Mouse (Mus musculus) kidney, embryonic 14.5 days (tissue): Measurements from ENCODE around the gene 2310022B05Rik. TPM values are rescaled to one million over a fixed set of nuclear protein-coding genes. Genes with fewer than 3 reads are reported as not detected.

Source experiments
- ATAC-seq: fragments of 200-750 bp; cut with Nextera tagmentation; 2 replicates; pipeline ENCODE4 v1.8.0; 2017; ENCODE audit warnings: moderate number of reproducible peaks, mild to moderate bottlenecking, moderate TSS enrichment, moderate library complexity; ENCODE audit not compliant: low FRiP score, low TSS enrichment
- H3K27ac ChIP-seq: fragments of 300-500 bp; sonication (generic); 2 replicates; pipeline ENCODE4 v1.5.1; 2014; ENCODE audit warnings: low read depth, mild to moderate bottlenecking, low read length, moderate library complexity, mixed read lengths
- H3K27me3 ChIP-seq: fragments of 300-500 bp; sonication (generic); 2 replicates; pipeline ENCODE4 v1.6.1; 2014; ENCODE audit warnings: mild to moderate bottlenecking, low read length; ENCODE audit not compliant: control insufficient read depth, insufficient read depth
- H3K36me3 ChIP-seq: fragments of 300-500 bp; sonication (generic); 2 replicates; pipeline ENCODE4 v1.6.1; 2014; ENCODE audit warnings: low read length, mixed read lengths; ENCODE audit not compliant: control insufficient read depth, insufficient read depth
- H3K4me1 ChIP-seq: fragments of 300-500 bp; sonication (generic); 2 replicates; pipeline ENCODE4 v1.6.1; 2014; ENCODE audit warnings: low read length, mixed read lengths; ENCODE audit not compliant: control insufficient read depth, insufficient read depth
- H3K4me2 ChIP-seq: fragments of 300-500 bp; sonication (generic); replicated peaks from 2 replicates; pipeline ENCODE4 v1.6.1; 2014; ENCODE audit warnings: low read depth, mild to moderate bottlenecking, low read length
- H3K4me3 ChIP-seq: fragments of 300-500 bp; sonication (generic); 2 replicates; pipeline ENCODE4 v1.5.1; 2014; ENCODE audit warnings: mild to moderate bottlenecking, low read length
- H3K9ac ChIP-seq: fragments of 300-500 bp; sonication (generic); 2 replicates; pipeline ENCODE4 v1.6.1; 2014; ENCODE audit warnings: low read depth, mild to moderate bottlenecking, low read length, moderate library complexity
- H3K9me3 ChIP-seq: fragments of 300-500 bp; sonication (generic); 2 replicates; pipeline ENCODE4 v1.6.1; 2016; ENCODE audit warnings: low read length; ENCODE audit not compliant: control insufficient read depth
- WGBS: fragments of 180-500 bp; shearing (Covaris S2); extraction: QIAGEN DNeasy Blood & Tissue Kit; methylation state at CpG from one replicate; pipeline ENCODE4 v1.1.7; 2014; 5-methylcytosine and 5-hydroxymethylcytosine counted together
- polyA plus RNA-seq: library from polyadenylated mRNA; unstranded; fragments of >200 nt; fragmentation: Nextera tagmentation; extraction: Ambion mirVana; gene quantifications from 2 replicates; pipeline ENCODE4 v1.2.1, GENCODE M21; 2014

Gene 2310022B05Rik
- polyA plus RNA-seq, 1 experiment from 2014 or later, result 38.8 TPM

DNA sequence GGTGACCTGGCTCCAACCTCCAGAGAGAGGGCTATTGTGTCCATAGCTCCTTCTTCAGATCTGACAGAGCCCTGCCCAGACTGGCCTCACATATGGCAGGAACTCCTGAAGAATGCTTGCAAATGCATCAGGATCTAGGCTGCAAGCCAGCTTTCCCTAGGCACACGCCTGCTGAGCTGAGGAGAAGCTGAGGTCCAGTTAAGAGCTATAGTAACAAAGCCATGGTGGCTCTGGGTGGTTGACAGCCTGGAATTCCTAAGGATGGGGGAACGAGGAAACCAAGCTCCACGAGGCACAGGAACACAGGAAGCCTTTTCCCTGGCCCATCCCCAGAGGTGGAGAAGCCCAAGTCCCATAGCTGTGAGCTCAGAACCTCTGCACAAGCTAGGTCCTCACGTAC lies 10.6 kb downstream of the 2310022B05Rik start:
- Histone ChIP-seq H3K9me3 (no peaks in the 10 kb centered on the region), H3K9ac (no peak overlapping the region), H3K4me3 (no peak overlapping the region), H3K27ac (peak overlapping the region; percentile 65), H3K4me2 (no peak overlapping the region), H3K36me3 (peaks cover 11% of the 10 kb centered on the region; the same call in 1 of the 2 replicates), H3K27me3 (no peaks in the 10 kb centered on the region), H3K4me1 (peaks cover 36% of the 10 kb centered on the region)
- WGBS, result 27% methylated on average over 4 of the region's 4 CpGs
- ATAC-seq, result peak; percentile 63

DNA sequence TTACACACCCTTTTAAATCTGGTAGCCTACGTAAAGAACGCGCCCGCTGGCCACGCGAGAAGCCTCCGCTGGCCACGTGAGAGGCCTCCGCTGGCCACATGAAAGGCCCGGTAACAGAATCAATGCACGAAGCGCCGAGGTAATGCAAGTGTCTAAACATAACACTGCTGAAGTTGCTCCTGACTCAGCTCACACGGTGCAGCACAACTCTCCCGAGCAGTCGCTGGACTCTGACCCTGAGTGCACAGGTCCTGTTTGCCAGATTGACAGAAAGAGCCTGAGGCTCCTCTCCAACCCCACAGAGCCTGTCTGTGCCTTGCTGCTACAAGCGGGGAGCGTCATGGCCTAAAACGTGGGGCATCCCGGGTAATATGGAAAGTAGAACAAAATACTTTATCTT lies 11.4 kb downstream of the 2310022B05Rik start:
- H3K27ac ChIP-seq, result peak overlapping the region; percentile 24; the same call in 1 of the 2 replicates
- no peak overlapping the region for H3K9ac ChIP-seq
- H3K4me3 ChIP-seq, result no peak overlapping the region
- H3K9me3 ChIP-seq, result no peaks in the 10 kb centered on the region
- no peak for ATAC-seq
- H3K27me3 ChIP-seq, result no peaks in the 10 kb centered on the region
- H3K4me2 ChIP-seq, result no peak overlapping the region
- H3K4me1 ChIP-seq, result peaks cover 34% of the 10 kb centered on the region
- peaks cover 11% of the 10 kb centered on the region; the same call in 1 of the 2 replicates for H3K36me3 ChIP-seq
- WGBS, result 85% methylated on average over 20 of the region's 20 CpGs

DNA sequence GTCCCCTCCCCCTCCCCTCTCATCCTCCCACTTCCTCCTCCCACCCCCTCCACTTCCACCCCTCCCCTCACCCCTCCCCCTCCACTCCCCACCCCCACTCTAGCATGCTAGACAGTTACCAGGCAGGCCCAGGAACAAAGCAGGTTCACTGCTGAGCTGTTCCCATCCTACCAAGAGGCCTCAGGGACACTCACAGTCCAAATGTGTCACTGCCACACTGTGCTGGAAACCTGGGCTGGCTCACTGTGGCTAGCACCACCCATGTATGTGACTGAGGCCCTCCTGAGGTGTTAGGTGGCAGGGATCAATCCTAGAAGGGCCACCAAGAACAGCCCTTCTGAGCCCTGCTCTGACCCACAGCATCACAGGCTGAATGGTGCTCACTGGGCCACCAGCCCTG lies 14.9 kb downstream of the 2310022B05Rik start:
- peaks cover 26% of the 10 kb centered on the region for H3K4me1 ChIP-seq
- H3K36me3 ChIP-seq, result peaks cover 4% of the 10 kb centered on the region; the same call in 1 of the 2 replicates
- no peak overlapping the region for H3K9ac ChIP-seq
- ATAC-seq, result no peak
- H3K9me3 ChIP-seq, result no peaks in the 10 kb centered on the region
- H3K27me3 ChIP-seq, result no peaks in the 10 kb centered on the region
- H3K4me2 ChIP-seq, result no peak overlapping the region
- no peak overlapping the region for H3K4me3 ChIP-seq
- no peak overlapping the region for H3K27ac ChIP-seq

DNA sequence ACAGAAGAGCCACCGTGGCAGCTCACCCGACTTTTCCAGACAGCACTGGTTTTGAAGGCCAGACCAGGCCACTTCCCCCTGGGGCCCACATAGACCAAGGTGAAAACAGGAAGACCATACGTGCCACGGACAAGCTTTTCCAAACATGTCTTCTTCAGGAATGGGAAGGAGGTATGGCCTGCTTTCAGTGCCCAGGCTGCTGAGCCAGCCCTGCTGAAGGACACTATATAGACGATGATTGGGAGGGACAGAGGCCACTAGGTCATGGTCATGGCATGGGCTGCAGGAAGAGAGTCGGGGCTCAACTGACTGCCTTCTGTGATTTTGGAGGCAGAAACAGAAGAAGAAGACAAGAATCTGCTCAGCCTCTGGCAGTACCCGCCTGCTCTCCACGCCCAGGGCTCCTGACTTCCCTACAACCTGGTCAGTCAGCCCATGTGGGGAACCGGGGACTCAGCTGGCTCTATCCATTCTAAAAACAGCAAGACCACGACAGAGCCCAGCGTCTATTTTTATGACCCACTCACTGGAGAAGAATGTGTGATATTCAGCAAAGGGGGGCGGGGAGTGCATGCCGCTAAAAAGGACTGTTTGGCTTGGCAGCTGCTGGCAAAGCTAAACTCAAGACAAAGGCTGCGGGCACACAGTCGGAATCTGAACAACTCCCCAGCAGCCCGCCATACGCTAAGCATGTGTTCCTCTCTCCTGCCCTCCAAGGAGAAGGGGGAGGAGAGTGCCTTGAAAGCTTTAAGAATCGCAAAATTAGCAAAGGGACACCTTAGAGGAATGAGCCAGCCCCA lies 19.4 kb downstream of the 2310022B05Rik start:
- H3K27me3 ChIP-seq, result no peaks in the 10 kb centered on the region
- peak overlapping the region; percentile 10; the same call in 1 of the 2 replicates for H3K4me2 ChIP-seq
- peak; percentile 56; the same call in 1 of the 2 replicates for ATAC-seq
- peaks cover 9% of the 10 kb centered on the region for H3K36me3 ChIP-seq
- H3K9ac ChIP-seq, result no peak overlapping the region
- H3K4me3 ChIP-seq, result no peak overlapping the region
- H3K9me3 ChIP-seq, result no peaks in the 10 kb centered on the region
- H3K27ac ChIP-seq, result peak overlapping the region; percentile 73
- H3K4me1 ChIP-seq, result peaks cover 18% of the 10 kb centered on the region
- WGBS, result 43% methylated on average over 18 of the region's 18 CpGs

DNA sequence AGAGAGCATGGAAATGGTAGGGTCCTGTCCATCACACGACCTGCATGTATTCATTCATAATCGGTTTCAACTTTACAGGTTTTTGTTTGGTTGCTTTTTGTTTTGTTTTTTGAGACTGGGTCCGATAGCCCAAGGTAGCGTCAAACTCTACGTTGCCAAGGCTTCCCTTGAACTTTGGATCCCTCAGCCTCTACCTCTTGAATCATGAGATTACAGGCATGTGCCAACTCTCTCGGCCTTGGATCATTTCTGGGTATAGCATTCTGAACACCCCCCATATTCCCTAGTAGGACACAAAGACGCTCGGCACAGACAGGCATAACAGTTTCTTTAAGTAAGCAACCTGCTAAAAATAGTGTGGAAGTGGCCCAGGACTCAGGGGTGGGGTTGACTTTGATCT lies 21.6 kb downstream of the 2310022B05Rik start:
- no peak overlapping the region for H3K4me3 ChIP-seq
- peaks cover 14% of the 10 kb centered on the region for H3K4me1 ChIP-seq
- ATAC-seq, result no peak
- H3K36me3 ChIP-seq, result peaks cover 28% of the 10 kb centered on the region
- no peaks in the 10 kb centered on the region for H3K27me3 ChIP-seq
- no peak overlapping the region for H3K27ac ChIP-seq
- H3K4me2 ChIP-seq, result no peak overlapping the region
- 97% methylated on average over 8 of the region's 8 CpGs for WGBS
- H3K9ac ChIP-seq, result no peak overlapping the region
- no peaks in the 10 kb centered on the region for H3K9me3 ChIP-seq

DNA sequence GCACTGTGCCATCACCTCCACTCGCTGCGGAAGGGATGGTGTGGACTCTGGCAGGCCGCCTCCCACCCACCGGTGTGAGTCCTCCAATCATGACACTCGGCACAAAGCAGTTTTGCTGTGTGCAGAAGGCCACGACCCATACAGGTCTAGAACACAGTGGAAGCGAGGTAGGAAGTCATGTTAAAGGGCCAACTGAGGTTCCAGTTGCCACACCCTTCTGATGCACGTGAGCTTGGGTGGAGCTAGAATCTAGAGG lies 28.0 kb downstream of the 2310022B05Rik start:
- ATAC-seq, result no peak
- H3K27me3 ChIP-seq, result no peaks in the 10 kb centered on the region
- no peak overlapping the region for H3K4me2 ChIP-seq
- no peak overlapping the region for H3K27ac ChIP-seq
- 82% methylated on average over 8 of the region's 8 CpGs for WGBS
- H3K4me3 ChIP-seq, result no peak overlapping the region
- no peak overlapping the region for H3K9ac ChIP-seq
- no peaks in the 10 kb centered on the region for H3K9me3 ChIP-seq
- H3K36me3 ChIP-seq, result peaks cover 37% of the 10 kb centered on the region
- peaks cover 7% of the 10 kb centered on the region; the same call in 1 of the 2 replicates for H3K4me1 ChIP-seq

DNA sequence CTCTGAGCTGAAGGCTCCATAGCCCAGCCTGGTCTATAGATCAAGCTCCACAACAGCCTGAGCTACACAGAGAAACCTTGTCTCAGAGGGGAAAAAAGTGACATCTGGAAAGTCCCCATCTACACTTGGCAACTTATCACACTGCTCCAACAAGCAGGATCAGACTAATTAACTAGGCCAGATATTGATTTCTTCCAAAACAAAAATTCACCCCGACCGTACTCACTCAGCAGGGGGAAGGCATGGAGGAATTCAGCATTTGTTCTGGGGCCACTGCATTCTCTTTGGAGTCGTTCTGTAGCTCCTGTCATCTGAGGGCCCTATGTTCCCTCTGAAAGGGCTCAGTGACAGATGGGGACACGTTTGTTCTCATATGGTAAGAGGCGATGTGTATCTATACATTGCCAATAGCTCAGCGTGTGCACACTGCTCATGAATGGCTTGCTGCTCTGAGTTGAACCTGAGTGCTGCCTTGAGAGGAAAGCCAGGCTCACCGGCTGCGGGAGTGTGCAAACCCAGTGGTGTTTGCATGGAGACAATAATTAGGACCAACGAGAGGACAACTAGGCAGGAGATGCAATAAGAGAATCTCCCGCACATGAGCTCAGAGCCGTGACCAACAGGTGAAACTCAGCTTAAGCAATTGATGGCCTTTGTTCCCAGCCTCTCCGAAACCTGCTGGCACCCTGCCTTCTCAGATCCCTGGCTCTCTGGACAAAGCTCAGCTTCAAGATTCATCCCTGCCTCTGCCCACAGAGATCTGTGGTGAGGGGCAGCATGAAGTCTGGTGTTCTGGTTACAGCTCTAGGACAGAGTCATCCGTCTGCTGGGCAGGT lies 28.5 kb downstream of the 2310022B05Rik start:
- no peak overlapping the region for H3K9ac ChIP-seq
- H3K27ac ChIP-seq, result no peak overlapping the region
- H3K4me1 ChIP-seq, result peaks cover 7% of the 10 kb centered on the region; the same call in 1 of the 2 replicates
- no peaks in the 10 kb centered on the region for H3K27me3 ChIP-seq
- WGBS, result 88% methylated on average over 13 of the region's 13 CpGs
- H3K4me3 ChIP-seq, result no peak overlapping the region
- peaks cover 36% of the 10 kb centered on the region for H3K36me3 ChIP-seq
- H3K9me3 ChIP-seq, result no peaks in the 10 kb centered on the region
- ATAC-seq, result no peak
- no peak overlapping the region for H3K4me2 ChIP-seq

DNA sequence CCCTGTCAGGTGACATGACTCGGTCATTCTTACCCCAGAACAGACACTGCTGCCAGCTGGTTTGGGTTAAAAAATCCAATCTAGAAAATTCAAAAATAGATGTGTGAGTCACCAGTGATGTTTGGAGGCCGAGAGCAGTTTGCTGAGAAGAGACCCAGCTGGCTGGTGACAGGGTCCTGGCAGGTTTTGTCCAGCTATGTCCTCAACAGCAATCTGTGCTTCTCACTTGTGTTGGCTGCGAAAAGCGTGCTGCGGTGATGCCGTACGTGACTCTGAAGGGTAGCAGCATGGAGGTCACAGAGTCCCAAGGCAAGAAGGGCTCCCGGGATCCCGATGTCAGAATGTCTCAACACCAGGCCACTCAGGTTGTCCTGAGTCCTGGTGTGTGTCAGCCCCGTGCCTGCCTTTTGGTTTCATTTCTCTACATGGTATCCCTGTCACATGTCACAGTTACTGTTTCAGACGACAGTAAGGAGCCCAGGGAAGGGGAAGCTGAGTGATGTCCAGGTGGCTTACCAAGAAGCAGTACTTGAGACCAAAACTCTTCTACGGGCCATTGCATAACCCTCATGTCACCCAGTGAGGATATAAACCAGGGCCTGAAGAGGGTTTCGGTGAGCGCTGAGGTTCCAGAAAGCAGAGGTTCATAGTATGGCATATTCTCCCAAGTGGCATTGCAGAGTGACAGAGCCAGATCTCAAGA lies 30.0 kb downstream of the 2310022B05Rik start:
- no peak; the same call in 1 of the 2 replicates for ATAC-seq
- no peaks in the 10 kb centered on the region for H3K9me3 ChIP-seq
- no peak overlapping the region for H3K9ac ChIP-seq
- H3K4me1 ChIP-seq, result peaks cover 7% of the 10 kb centered on the region; the same call in 1 of the 2 replicates
- H3K36me3 ChIP-seq, result peaks cover 24% of the 10 kb centered on the region; the same call in 1 of the 2 replicates
- peak overlapping the region; percentile 59 for H3K27ac ChIP-seq
- H3K4me2 ChIP-seq, result no peak overlapping the region
- 76% methylated on average over 14 of the region's 14 CpGs for WGBS
- H3K27me3 ChIP-seq, result no peaks in the 10 kb centered on the region
- no peak overlapping the region for H3K4me3 ChIP-seq
